Mouse (Mus musculus) midbrain, embryonic 11.5 days (tissue): ENCODE results near the gene Krt5. TPM values are rescaled to one million over a fixed set of nuclear protein-coding genes. Genes with fewer than 3 reads are reported as not detected.

Experiments
- ATAC-seq: fragments of 200-750 bp; cut with Nextera tagmentation; 2 replicates; pipeline ENCODE4 v1.8.0; 2017; ENCODE audit warnings: moderate TSS enrichment, moderate library complexity; ENCODE audit not compliant: low FRiP score
- DNase-seq: peaks from one replicate; pipeline ENCODE4 v3.0.0; 2015; ENCODE audit warnings: low spot score; ENCODE audit errors: missing footprints
- H3K27ac ChIP-seq: fragments of 300-500 bp; sonication (generic); 2 replicates; pipeline ENCODE4 v1.5.1; 2014; ENCODE audit warnings: low read depth, low read length
- H3K27me3 ChIP-seq: fragments of 300-500 bp; sonication (generic); 2 replicates; pipeline ENCODE4 v1.6.1; 2014; ENCODE audit warnings: mild to moderate bottlenecking, low read length, moderate library complexity, mixed read lengths; ENCODE audit not compliant: control insufficient read depth, insufficient read depth
- H3K36me3 ChIP-seq: fragments of 300-500 bp; sonication (generic); 2 replicates; pipeline ENCODE4 v1.6.1; 2014; ENCODE audit warnings: mild to moderate bottlenecking, low read length, moderate library complexity, mixed read lengths; ENCODE audit not compliant: control insufficient read depth, insufficient read depth
- H3K4me1 ChIP-seq: fragments of 300-500 bp; sonication (generic); 2 replicates; pipeline ENCODE4 v1.6.1; 2014; ENCODE audit warnings: low read length; ENCODE audit not compliant: control insufficient read depth, insufficient read depth
- H3K4me2 ChIP-seq: fragments of 300-500 bp; sonication (generic); 2 replicates; pipeline ENCODE4 v1.6.1; 2014; ENCODE audit warnings: mild to moderate bottlenecking, moderate library complexity
- H3K4me3 ChIP-seq: fragments of 300-500 bp; sonication (generic); 2 replicates; pipeline ENCODE4 v1.5.1; 2014; ENCODE audit warnings: low read depth, low read length
- H3K9ac ChIP-seq: fragments of 300-500 bp; sonication (generic); 2 replicates; pipeline ENCODE4 v1.6.1; 2014; ENCODE audit warnings: low read length
- H3K9me3 ChIP-seq: fragments of 300-500 bp; sonication (generic); 2 replicates; pipeline ENCODE4 v1.6.1; 2016; ENCODE audit warnings: low read length; ENCODE audit not compliant: control insufficient read depth
- WGBS: fragments of 180-500 bp; shearing (Covaris S2); extraction: QIAGEN DNeasy Blood & Tissue Kit; methylation state at CpG from one replicate; pipeline ENCODE4 v1.1.7; 2014; 5-methylcytosine and 5-hydroxymethylcytosine counted together
- polyA plus RNA-seq: library from polyadenylated mRNA; unstranded; fragments of >200 nt; fragmentation: Nextera tagmentation; extraction: Ambion mirVana; gene quantifications from 2 replicates; pipeline ENCODE4 v1.2.1, GENCODE M21; 2014

The Krt5 gene
- 0.34 and 0.51 TPM in 2 replicates for polyA plus RNA-seq

- ATAC-seq (no peak), DNase-seq (no peak)
- 80% methylated on average over 13 of the region's 13 CpGs for WGBS
- H3K4me1 ChIP-seq, result no peaks in the 10 kb centered on the region
- no peak within 1 kb of the TSS for H3K9ac ChIP-seq
- H3K27me3 ChIP-seq, result no peaks in the 10 kb centered on the region
- H3K9me3 ChIP-seq, result no peaks in the 10 kb centered on the region
- H3K4me2 ChIP-seq, result no peak within 1 kb of the TSS
- H3K4me3 ChIP-seq, result no peak within 1 kb of the TSS
- H3K27ac ChIP-seq, result no peak within 1 kb of the TSS
- H3K36me3 ChIP-seq, result no peaks in the 10 kb centered on the region
These were observed at the start of gene Krt5 for GRCm38 (mm10) chr15:101712720-101713119. Gene Krt5, minus strand, starts transcription at chr15:101712898.

- H3K27me3 ChIP-seq, result no peaks in the 10 kb centered on the region
- H3K9ac ChIP-seq, result no peak within 1 kb of the TSS
- no peaks in the 10 kb centered on the region for H3K4me1 ChIP-seq
- no peak within 1 kb of the TSS for H3K4me2 ChIP-seq
- H3K9me3 ChIP-seq, result no peaks in the 10 kb centered on the region
- H3K27ac ChIP-seq, result no peak within 1 kb of the TSS
- no peak for DNase-seq
- 56% methylated on average over 14 of the region's 14 CpGs for WGBS
- H3K4me3 ChIP-seq, result no peak within 1 kb of the TSS
- H3K36me3 ChIP-seq, result no peaks in the 10 kb centered on the region
- ATAC-seq, result no peak
These were observed 30.0 kb upstream of the Krt5 start, which contains the start of gene Krt71 for GRCm38 (mm10) chr15:101742711-101743110. Gene Krt71, minus strand, starts transcription at chr15:101743109.

GRCm38 (mm10) chr15:101737786-101738185 is 25.1 kb upstream of the Krt5 start:
- ATAC-seq, result no peak

GRCm38 (mm10) chr15:101730653-101731052 is 18.0 kb upstream of the Krt5 start:
- H3K4me3 ChIP-seq, result no peak overlapping the region
- no peaks in the 10 kb centered on the region for H3K4me1 ChIP-seq
- no peaks in the 10 kb centered on the region for H3K9me3 ChIP-seq
- no peaks in the 10 kb centered on the region for H3K27me3 ChIP-seq
- no peak overlapping the region for H3K4me2 ChIP-seq
- ATAC-seq (no peak), DNase-seq (no peak)
- H3K9ac ChIP-seq, result no peak overlapping the region
- no peaks in the 10 kb centered on the region for H3K36me3 ChIP-seq
- no peak overlapping the region for H3K27ac ChIP-seq

More at GRCm38 (mm10) chr15:101737786-101738185, 25.1 kb upstream of the Krt5 start:
- WGBS, result 72% methylated on average over 7 of the region's 7 CpGs
- H3K4me3 ChIP-seq, result no peak overlapping the region
- DNase-seq, result no peak
- no peaks in the 10 kb centered on the region for H3K4me1 ChIP-seq
- H3K27me3 ChIP-seq, result no peaks in the 10 kb centered on the region
- H3K27ac ChIP-seq, result no peak overlapping the region
- H3K9ac ChIP-seq, result no peak overlapping the region
- no peak overlapping the region for H3K4me2 ChIP-seq
- H3K36me3 ChIP-seq, result no peaks in the 10 kb centered on the region
- H3K9me3 ChIP-seq, result no peaks in the 10 kb centered on the region

GRCm38 (mm10) chr15:101724686-101725085 is 12.0 kb upstream of the Krt5 start:
- no peaks in the 10 kb centered on the region for H3K9me3 ChIP-seq
- H3K4me1 ChIP-seq, result no peaks in the 10 kb centered on the region
- H3K4me3 ChIP-seq, result no peak overlapping the region
- H3K36me3 ChIP-seq, result no peaks in the 10 kb centered on the region
- no peaks in the 10 kb centered on the region for H3K27me3 ChIP-seq
- no peak overlapping the region for H3K27ac ChIP-seq
- no peak overlapping the region for H3K9ac ChIP-seq
- no peak overlapping the region for H3K4me2 ChIP-seq
- WGBS, result 81% methylated on average over 5 of the region's 5 CpGs
- DNase-seq, result no peak
- no peak for ATAC-seq

- DNase-seq, result no peak
- Histone ChIP-seq H3K4me3 (no peak overlapping the region), H3K4me1 (no peaks in the 10 kb centered on the region), H3K27me3 (no peaks in the 10 kb centered on the region), H3K9ac (no peak overlapping the region), H3K36me3 (no peaks in the 10 kb centered on the region), H3K9me3 (no peaks in the 10 kb centered on the region), H3K4me2 (no peak overlapping the region), H3K27ac (no peak overlapping the region)
- 75% methylated on average over 3 of the region's 3 CpGs for WGBS
- ATAC-seq, result no peak
These were observed 3.1 kb upstream of the Krt5 start for GRCm38 (mm10) chr15:101715831-101716230.

- H3K27ac ChIP-seq, result no peak overlapping the region
- no peak for DNase-seq
- H3K36me3 ChIP-seq, result no peaks in the 10 kb centered on the region
- H3K9me3 ChIP-seq, result no peaks in the 10 kb centered on the region
- H3K27me3 ChIP-seq, result no peaks in the 10 kb centered on the region
- no peak for ATAC-seq
- no peak overlapping the region for H3K9ac ChIP-seq
- no peak overlapping the region for H3K4me2 ChIP-seq
- 89% methylated on average over 5 of the region's 5 CpGs for WGBS
- no peak overlapping the region for H3K4me3 ChIP-seq
- H3K4me1 ChIP-seq, result no peaks in the 10 kb centered on the region
These were observed 1.7 kb upstream of the Krt5 start for GRCm38 (mm10) chr15:101714356-101714755.

GRCm38 (mm10) chr15:101713731-101714130 is 1.0 kb upstream of the Krt5 start:
- Histone ChIP-seq H3K27ac (no peak overlapping the region), H3K4me1 (no peaks in the 10 kb centered on the region), H3K36me3 (no peaks in the 10 kb centered on the region), H3K4me2 (no peak overlapping the region), H3K9ac (no peak overlapping the region), H3K4me3 (no peak overlapping the region), H3K27me3 (no peaks in the 10 kb centered on the region), H3K9me3 (no peaks in the 10 kb centered on the region)
- no peak for ATAC-seq
- no peak for DNase-seq
- WGBS, result 72% methylated on average over 8 of the region's 8 CpGs

- H3K9me3 ChIP-seq, result no peaks in the 10 kb centered on the region
- DNase-seq (no peak), ATAC-seq (no peak)
- H3K9ac ChIP-seq, result no peak overlapping the region
- H3K4me1 ChIP-seq, result no peaks in the 10 kb centered on the region
- H3K4me3 ChIP-seq, result no peak overlapping the region
- no peak overlapping the region for H3K4me2 ChIP-seq
- 59% methylated on average over 11 of the region's 11 CpGs for WGBS
- H3K27me3 ChIP-seq, result no peaks in the 10 kb centered on the region
- H3K27ac ChIP-seq, result no peak overlapping the region
- no peaks in the 10 kb centered on the region for H3K36me3 ChIP-seq
These were observed 4.0 kb downstream of the Krt5 start for GRCm38 (mm10) chr15:101708683-101709082.

GRCm38 (mm10) chr15:101707454-101707853 is 5.2 kb downstream of the Krt5 start:
- DNase-seq (no peak), ATAC-seq (no peak)
- Histone ChIP-seq H3K4me3 (no peak overlapping the region), H3K4me1 (no peaks in the 10 kb centered on the region), H3K27ac (no peak overlapping the region), H3K36me3 (no peaks in the 10 kb centered on the region), H3K27me3 (no peaks in the 10 kb centered on the region), H3K9me3 (no peaks in the 10 kb centered on the region), H3K9ac (no peak overlapping the region), H3K4me2 (no peak overlapping the region)
- 90% methylated on average over 9 of the region's 9 CpGs for WGBS
